Mouse (Mus musculus) urinary bladder, postnatal 14 days (tissue): ENCODE data around the gene Kdm5b.

Source experiments
- DNase-seq: peaks from one replicate; pipeline ENCODE4 v3.0.0; 2021; ENCODE audit warnings: low spot score

Gene Kdm5b

DNA sequence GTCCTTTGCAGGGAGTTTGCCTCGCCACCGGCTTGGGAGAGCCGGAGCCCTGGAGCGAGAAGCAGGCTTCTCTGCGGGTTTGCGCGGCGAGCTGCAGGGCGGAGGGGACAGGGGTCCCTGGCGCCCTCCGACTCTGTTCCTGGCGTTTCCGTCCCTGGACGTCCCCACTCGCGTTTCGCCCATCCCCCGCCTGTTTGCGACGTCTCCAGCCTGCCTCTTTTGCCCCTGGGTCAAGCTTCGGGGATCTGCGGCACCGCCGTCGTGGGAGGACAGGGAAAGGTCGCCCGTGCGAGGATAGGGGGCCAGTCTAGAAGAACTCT, 87.0 kb downstream of the Kdm5b start:
- no peak for DNase-seq

DNA sequence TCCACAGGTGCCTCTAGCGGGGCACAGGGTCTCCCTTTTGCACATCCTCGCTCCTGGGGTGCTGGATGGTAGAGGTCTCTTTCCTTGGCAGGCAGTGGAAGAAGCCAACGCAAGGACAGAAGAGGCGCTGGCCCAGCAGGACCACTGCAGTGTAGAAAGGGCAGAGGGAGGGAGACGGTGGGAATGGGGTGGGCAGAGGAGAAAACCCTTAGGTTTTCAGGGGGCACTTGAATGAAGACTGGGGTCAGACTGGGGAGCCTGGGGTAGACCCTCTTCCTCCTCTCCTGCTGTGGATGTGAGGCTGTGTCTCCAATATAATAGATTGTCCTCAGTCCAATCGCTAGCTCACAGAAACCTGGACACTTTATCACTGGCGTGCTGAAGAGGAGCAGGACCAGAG, 87.6 kb downstream of the Kdm5b start:
- no peak for DNase-seq

DNA sequence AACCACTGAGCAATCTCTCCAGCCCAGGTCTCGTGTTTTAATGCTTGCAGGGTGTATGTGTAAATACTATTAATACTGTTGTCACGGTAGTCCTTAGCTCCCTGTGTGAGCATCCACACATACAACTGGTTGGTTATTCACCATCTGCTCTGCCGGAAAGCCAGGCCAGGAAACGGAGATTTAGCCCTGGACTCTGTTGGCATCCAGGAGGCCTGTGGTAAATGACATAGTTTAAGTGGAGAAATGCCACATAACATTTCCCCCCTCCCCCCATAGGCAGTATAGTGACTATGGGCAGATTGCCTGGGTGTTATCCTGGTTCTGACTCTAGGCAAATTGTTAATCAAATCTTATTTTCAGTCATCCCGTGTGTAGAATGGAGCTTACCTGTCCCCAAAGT, 90.8 kb downstream of the Kdm5b start:
- DNase-seq, result no peak

DNA sequence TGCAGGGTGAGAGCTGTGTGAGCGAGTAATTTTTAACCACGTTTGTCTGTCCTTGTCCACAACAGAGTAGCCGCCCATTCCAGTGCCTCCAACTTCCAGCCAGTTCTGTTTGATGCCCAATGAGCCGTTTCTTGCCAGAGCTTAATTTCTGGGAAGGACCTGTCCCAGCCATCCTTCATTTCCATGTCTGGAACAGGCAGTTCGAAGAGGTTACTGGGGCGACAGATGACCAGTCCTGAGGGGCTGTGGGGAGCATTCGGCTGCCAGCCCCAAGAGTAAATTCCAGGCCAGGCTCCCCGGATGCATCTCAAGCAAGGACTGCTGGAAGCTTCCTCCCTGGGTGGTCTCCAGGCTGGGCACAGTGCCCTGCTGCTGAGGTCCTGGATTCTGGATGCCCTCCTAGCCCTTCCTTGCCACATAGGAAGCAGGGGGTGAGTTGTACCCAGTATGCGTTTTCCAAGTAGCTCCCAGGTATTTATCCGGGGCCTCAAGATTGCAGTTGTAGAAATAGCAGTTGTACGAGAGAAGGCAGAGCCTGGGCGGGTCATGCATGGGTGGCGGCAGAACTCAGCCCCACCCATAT, 91.4 kb downstream of the Kdm5b start:
- DNase-seq, result peak; percentile 28

DNA sequence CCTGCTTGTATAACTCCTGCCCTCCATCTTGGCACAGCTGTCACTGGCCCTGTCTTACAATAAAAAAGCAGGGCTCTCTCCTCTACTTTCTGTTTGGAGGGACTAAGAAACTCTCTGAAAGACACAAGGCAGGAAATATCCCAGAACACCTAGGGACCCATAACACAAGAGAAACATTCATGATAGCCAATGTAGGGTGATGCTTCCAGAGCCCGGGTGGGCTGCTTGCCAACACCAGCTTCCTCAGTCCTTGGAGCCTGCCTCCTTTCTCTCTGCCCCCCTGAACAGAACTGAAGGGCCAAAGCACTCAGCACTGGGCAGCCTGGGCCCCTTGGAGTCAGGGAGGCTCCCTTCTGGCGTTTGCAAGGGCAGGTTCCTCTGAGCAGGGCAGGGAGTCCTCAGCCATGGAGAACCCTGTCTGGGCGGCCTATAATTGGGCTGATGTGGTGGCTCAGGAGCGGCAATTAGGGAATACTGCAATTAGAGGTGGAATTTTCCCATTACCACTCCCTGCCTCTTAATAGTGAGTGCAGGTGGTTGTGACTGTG, 92.0 kb downstream of the Kdm5b start:
- DNase-seq, result no peak

DNA sequence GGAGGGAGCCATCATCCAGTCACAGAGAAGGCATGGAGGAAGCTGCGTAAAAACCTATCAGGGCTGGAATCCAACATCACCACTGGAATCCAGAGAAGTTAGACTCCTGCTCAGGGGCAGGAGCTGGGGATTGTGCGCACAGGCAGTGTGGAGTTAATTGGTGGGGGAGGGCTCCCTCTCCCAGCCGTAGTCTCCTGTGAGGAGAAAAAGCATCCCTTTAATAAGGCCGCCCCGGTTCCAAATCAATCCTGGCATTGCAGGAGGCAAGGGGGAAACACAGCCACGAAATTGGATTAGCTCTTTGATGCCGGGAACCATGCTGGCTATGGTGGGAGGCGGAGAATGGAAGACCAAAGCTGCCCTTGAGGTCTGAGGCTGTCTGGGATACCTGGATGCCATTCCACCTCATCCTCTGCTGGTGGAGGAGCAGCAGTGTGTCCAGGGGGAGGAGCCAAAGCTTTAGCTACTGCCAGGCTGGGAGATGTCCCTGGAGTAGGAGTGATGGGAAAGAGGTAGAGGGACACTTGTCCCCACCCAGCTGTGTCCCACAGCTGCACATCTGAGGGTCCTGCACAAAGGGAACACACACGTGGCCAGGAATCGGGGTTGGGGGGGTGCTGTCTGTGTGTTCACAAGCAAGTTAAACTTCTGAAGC, 93.8 kb downstream of the Kdm5b start:
- no peak for DNase-seq

DNA sequence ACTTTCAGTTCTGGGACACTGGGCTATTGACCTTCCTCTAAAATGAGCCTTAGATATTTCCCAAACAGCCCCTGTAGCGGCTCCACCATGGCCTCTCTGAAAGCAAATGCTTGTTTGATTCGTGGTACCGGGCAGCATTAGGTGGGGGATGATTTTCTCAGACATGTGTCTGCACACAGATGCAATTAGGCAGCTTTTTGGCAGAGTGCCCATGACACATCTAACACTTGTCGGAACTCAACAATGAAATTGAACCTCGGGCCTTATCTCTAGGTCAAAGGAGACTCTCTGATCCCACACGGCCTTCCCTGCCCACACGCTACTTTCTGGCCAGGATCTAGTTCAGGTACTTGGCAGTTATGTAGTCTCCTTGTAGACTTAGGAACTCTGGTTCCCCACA, 98.9 kb downstream of the Kdm5b start:
- no peak for DNase-seq

DNA sequence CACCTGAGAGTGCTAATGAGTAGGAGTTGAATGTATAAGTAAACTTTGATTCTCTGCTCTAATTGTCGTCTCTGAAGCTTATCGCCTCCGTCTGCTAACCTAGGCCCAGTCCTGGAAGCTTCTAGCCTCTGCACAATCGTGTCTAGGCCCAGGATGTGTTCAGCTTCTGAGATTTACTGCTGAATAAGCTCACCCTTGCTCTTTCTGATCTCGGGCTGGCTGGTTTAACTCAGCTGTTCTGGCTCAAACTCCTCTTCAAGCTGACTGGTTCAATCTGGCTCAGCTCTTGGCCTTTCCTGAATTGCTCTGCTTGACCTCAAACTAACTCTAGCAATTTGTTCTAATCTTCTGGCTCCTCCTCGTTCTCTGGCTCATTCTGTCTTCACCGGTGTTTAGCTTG, 100.2 kb downstream of the Kdm5b start:
- no peak for DNase-seq

DNA sequence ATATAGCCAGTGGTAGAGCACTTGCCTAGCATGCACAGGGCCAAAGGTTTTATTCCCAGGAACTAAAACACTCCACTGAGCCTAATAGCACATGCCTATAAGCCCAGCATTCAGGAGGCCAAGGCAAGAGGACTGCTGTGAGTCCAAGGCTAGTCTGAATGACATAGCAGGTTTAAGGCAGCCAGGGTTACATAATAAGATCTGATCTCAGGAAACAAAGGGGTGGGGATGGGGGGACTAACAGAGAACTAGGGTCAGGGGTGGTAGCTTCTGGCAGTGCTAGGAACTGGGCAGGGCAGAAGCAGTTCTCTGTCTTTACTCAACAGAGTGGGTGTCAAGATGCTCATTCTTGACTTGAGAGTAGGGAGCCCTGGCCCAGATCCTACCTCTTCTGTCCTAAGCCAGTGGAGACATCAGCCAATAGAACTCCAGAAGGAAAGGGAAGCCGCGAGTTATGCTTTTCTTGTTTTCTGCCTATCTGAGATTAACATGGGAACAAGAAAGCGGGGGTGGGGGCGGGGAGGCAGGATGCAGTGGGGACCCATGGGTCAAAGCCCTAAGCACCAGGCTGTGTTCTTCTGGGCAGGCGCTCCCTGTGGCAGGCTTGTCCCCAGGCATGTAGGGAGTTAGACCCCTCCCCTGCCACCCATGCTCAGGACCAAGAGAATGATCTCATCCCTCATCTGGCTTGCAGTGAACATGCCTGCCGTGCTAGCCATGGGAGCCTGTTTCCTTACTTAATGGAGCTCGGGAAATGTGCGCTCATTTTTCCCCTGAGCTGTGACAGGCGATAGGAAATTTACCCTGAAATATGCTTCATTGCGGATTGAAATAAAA, 111.5 kb downstream of the Kdm5b start:
- no peak for DNase-seq

DNA sequence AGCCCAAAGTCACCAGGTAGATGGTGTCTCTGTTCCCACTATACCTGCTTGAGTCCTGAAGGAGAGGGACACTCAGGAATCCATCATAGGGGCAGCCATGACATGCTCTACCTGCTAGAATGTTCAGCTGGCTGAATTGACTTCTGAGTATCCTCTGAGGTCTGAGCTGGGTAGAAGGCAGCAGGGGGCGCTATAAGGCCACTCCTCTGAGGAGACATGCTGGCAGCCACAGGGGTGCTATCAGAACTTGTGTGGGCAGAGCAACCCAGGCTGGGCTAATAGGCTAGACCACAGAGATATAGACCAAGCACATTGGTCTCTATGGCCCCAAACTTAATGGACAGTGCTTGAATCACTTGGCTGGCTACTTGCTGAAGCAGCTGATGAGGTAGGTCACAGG, 114.3 kb downstream of the Kdm5b start:
- no peak for DNase-seq

DNA sequence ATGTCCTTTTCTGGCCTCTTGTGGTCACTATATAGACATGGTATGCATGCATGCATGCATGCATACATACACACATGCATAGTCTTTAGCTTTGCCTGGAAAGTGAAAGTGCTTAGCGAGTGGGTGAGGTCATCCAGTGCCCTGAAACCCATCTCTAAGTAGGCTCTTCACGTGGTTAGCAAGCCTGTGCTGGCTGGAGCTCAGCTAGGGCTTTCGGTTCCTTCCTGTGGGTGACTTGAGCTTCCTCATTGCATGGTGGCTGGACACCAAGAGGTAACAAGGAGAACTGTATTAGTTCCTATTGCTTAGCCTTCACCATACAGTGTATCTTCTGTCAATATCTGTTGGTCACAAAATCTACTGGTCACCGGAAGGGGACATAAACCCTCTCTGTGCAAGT, 119.5 kb downstream of the Kdm5b start:
- no peak for DNase-seq

DNA sequence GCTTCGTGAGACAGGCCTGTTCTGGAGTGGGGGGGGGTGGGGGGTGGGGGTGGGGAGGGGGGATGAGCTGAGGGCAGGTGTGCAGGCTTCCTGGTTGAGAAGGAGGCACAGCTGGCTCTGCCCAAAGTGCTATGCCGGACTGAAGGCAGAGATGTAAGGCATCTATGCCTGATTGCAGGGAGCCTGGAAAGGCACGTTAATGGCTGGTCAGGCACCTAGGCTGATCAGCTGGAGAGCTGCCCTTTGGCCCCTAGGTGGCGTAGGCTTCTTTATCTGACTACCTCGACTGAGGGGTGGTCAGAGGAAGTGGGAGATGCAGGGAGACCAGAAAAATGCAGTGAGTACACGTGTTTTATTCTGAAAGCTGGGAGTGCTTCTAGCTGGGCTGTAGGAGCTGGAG, 120.6 kb downstream of the Kdm5b start:
- no peak for DNase-seq

DNA sequence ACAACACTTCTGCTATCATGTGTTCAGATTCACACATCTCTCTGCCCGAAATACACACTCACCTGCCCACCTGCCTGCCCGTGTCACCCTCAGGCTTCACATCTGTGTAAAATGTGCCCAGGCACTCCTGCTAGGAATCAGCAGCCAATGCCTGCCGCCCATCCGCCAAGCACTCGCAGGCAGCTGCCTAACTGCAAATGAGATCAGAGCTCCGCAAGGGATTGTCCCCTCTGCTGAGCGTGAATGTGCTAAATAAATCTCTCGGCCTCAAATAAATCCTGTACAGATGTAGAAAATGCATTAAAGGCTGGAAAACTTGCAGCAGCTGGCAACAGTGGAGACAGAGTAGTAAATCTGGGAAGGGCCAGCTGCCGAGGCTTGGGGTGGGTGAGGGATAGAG, 122.5 kb downstream of the Kdm5b start:
- DNase-seq, result no peak
